Mouse (Mus musculus): Measurements from ENCODE around the gene Vwa3b.

The Vwa3b gene

DNA sequence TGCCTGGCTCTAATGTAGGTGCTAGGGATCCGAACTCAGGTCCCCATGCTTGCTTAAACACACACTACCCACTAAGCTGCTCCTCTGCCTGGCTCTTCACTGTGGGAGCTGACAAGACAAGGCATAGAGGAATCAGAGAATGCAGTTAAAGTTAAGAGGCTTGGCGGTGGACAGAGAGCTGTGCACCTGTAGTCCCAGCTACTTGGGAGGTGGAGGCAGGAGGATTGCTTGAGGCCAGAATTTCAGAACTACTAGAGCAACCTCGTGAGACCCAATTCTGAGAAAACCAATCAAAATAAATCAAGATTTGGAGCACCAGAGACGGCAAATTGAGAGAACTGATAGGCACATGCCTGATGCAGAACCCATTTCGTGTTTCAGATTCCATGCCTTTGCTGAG is 36.7 kb downstream of the Vwa3b start:
- DNase-seq (ENCODE audit: low read depth, low spot score): no peak

DNA sequence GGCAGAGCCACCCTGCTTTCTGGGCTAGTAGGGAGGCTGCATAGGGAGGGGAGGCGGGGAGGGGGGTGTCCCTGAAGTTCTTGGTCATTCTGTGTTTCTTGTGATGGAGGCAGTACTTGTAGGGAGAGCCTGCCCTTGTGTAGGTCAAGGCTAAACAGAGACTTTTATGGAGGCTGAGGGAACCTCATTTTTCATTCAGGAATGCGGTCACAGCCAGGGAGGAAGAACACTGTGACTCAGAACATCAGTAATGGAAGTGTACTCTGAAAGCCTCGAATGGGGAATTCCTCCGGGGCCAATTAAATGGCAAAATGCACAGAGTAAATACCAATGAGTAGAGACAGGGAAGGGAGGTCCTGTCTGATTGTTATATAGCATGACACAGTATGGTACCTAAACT is 37.4 kb downstream of the Vwa3b start:
- no peak for DNase-seq (ENCODE audit: low read depth, low spot score)

DNA sequence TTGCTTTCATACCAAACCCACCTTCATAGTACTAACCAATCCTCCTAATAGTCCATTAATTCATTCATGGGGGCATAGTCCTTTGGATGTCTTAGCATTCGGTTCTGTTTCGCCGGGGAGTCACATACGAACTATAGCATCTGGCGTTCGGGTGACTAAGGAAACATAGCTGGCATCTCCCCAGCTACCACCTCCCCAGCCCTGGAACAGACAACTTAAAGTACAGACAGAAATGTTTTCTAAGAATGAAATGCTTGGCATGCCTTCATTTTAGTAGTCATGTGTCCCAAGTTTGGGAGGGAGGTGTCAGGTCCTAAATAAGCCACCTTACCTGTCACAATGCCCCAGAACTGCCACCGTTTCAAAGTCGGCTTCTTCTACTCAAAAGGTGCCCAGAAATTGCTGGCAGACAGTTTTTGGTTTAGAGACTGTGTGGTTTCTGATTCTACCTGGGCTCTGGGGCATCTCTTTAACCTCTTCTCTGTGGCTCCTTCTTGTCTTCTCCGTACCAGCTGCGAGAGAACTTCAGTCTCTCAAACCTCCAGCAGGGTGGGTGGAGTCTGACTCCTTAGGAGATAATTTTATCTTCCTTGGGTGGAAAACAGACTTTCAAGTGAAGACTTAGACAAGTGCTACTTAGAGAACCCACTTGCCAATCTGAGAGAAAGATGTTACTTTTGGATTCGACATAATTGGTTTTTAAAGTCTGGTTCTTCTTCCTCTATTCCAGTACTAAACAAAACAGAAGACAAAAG is 39.4 kb downstream of the Vwa3b start:
- no peak for DNase-seq (ENCODE audit: low read depth, low spot score)

DNA sequence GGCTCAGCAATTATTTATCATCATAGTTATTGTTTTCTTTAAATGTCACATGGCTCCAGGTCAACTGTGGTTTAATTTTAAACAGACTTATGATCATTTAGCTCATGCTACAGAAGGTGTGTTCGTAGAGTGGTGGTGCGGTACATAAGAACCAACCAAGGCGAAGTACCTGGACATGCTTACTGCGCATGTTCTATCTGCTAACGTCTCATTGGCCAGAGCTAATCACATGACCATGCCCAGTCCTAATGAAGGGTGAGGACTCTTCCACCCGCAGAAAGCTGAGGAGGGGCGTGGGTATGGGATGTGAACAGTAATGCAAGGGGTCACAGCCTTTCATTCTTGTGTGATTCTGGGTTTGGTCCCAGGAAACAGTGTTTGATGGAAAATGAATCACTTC is 49.4 kb downstream of the Vwa3b start:
- DNase-seq (ENCODE audit: low read depth, low spot score): no peak

DNA sequence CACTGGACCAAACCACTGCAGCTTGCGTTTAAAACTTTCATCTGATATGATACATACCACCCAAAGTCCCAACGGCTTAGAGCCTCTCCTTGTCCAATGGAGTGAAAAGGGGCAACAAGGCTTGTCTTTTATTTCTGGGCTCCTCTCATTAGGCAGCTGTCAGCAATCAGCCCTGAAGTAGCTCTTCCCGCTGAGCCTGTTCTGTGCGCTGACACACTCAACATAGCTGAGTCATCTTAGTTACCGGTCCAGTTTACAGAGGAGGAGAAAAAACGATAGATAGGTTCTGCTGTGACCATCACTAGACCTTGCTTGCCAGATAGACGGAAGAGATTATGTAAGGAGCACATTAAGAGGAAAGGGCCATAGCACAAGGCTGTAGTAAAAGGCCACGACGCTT is 50.9 kb downstream of the Vwa3b start:
- DNase-seq (ENCODE audit: low read depth, low spot score): no peak

DNA sequence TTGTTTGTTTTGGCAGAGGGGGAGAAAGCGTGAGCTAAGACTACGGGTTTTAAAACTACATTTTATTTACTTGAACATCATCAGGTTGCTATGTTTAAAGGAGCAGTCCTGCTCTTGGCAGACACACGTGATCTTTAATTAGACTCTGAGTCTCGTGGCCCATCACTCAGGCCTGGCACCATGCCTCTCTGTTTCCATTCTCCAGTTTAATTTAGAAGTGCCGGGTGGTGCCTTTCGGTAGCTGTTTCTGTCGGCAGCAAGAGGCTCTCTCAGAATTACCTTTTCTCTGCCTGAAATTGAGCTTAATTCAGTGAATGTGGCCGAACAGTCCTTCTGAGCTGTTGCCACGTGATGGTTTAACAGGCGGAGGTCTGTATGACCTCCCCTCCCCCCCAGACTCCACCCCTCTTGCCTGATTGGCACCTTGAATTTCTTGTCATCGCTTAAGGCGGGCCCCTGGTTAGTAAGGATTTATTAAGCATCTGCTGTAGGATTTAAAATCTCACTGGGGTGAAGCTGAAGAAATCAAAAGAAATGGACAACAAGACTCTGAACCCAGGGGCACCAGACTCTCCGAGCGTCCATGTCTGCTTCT is 51.7 kb downstream of the Vwa3b start:
- no peak for DNase-seq (ENCODE audit: low read depth, low spot score)

DNA sequence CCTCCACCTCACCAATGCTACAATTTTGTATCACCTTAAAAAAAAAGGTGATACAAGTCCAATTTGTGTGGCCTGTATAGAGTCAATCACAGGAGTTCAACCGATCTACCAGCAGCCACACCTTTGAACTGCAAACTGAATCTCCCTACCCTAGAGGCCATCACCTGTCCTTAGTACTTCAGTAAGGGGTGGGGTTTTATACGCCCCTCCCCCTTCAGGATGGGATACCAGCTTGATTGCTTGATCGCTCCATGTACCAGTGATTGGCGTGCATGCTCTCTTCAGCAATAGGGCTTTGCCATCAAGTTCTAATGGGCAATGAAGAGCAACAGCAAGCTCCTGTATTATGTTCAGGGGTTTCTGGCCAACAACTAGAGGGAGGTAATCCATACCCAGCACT is 54.0 kb downstream of the Vwa3b start:
- DNase-seq (ENCODE audit: low read depth, low spot score): no peak

DNA sequence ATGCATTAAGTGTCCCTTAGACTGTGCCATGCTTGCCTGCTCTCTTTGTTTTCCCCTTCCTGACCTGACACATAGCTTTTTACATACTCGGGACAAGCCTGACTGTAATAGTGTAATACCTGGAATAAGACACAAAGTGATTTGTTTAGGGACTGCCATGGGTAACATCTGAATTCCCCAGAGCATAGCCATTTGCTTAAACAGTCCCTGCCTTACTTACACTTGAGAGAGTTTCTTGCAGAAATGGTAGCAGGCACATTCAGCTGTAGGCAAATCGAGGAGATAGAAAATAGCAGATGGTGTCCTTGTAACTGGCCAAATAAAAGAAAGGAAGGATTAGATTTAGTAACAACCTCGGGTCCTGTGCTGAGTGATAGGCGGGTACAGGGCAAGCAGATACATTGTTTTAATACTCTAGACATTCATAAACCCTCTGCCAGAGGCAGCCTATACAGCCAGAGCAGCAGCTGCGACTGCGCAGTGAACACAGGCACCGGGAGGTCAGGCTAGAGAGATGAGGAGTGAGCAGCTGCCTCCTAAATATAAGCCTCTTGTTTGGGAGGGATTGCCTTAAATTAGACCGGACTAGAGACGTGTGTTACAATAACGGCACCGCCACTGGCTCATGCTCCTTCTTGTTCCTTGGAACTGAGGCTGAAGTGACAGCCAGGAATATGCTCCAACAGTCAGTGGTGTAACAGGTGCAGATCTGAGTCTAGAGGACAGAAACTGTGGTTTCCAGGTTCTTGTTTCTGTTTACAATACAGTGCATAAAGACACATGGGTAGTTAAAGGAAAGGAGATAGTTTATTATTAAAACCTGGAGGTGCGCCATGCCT is 55.2 kb downstream of the Vwa3b start:
- DNase-seq (ENCODE audit: low read depth, low spot score): no peak

DNA sequence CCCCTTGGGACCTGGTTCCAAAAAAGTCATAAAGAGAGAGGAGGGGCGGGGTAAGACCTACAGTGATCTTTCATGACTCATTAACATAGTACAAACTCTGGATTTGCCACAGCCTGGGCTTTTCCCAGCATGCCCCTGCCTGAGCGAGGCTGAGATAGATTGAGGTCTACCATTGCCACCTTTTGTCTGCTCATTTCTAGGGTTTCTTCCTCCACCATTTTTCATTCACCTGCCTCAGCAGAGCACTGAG is 55.7 kb downstream of the Vwa3b start:
- no peak for DNase-seq (ENCODE audit: low read depth, low spot score)

DNA sequence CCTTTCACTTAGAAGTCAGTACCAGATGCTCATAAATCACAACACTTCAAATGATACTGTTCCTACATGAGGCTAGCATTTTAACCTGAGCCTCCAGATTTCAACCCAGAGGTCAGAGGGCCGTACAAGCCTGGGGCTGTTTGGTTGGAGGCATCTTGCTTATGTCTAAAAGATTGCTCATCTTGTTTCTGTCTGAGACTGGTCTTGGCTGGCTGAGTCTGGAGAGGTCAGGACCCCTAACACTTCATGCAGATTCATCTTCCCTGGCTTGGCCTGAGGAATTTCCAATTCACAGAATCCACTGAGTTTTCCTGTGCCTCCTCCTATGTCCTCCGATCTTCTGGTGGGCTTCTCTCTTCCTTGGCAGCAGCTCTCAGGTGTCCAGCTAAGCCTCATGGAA is 57.7 kb downstream of the Vwa3b start:
- DNase-seq (ENCODE audit: low read depth, low spot score): no peak

DNA sequence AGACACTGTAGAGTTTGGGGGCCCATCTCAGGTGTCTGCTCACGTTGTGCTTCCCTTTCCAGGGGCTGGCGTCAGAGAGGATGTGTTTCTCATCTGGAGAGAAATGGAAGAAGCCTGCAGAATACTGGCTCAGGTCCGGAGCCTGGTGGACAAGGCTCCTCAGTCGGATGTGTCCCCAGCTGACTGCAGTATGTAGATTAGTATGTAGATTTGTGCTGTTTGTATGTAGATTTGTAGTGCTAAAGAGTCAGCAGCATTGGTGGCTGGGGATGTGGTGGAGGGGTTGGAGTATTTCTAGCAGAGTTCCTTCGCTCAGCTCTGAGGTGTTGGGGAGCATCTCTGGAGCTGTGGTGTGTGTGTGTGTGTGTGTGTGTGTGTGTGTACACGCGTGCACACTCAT is 58.8 kb downstream of the Vwa3b start:
- DNase-seq (ENCODE audit: low read depth, low spot score): no peak

DNA sequence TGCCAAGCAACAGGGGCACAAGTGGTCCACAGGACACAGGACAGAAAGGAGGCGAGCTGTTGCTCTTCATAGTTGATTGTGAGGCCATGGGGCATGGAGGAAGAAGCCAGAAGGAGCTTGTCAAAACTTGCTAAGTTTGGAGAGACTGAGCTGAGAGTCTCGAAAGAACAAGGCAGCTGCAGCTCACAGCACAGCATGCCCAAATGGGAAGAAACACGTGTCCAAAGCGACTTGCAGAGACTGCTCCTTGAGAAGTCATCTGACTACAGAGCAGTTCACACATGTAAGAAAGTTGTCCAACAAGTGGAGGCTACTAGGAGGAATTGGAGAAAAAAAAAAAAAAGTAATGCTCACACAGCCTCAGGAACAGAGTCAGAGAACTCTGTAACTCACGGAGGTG is 62.8 kb downstream of the Vwa3b start:
- DNase-seq (ENCODE audit: low read depth, low spot score): no peak

DNA sequence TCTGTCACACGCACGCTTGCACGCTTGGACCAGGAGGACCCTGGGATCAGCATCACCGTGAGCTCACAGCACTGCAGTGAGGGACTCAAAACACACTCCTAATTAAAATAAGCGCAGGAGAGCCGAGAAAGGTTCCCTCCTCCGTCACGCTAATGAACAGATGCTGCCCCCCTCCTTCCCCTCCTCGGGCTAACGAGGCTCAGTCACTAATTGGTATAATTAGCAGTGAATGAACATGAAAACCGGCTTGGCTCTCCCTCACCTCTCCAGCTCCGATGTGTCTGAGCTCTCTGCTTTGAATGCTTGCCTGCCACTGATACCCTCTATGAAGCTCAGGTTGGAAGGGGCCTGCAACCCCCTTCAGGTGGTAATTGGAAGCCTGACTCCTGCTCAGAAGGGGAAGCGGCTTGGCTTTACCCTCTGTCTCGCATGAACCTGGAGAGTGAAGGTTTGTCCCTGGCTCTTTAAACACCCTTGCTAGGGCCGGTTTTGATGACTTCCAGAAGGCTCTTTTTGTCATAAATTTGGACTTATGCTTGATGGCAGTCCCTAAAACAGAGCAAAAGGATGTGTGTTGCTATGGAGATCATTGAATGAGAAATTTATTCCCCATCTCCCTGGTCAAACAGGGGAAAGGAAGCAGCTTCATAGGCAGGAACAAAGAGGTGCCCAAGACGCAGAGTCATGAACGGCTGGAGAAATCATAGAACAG is 71.1 kb downstream of the Vwa3b start:
- DNase-seq (ENCODE audit: low read depth, low spot score): no peak

DNA sequence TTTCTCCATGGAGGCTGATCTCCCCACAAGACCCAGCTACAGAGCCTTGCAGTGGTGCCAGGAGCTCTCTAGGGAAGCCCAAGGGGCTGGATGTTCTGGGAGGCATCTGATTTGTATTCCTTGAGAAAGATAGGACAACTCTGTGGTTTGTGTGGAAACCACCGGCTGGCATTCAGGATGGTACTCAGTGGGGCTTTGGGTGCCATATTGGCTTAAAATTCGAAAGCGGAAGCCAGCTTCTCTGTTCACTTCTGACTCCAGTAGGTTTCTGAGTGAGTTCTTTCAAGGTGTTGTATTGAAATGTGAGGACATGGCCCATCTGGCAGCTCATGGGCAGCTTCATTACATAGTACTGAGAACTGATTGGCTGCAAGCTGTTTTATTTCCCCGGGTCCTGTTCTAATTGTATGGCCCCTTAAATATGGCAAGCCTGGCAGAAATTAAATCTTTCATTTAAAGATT is 71.7 kb downstream of the Vwa3b start:
- no peak for DNase-seq (ENCODE audit: low read depth, low spot score)

DNA sequence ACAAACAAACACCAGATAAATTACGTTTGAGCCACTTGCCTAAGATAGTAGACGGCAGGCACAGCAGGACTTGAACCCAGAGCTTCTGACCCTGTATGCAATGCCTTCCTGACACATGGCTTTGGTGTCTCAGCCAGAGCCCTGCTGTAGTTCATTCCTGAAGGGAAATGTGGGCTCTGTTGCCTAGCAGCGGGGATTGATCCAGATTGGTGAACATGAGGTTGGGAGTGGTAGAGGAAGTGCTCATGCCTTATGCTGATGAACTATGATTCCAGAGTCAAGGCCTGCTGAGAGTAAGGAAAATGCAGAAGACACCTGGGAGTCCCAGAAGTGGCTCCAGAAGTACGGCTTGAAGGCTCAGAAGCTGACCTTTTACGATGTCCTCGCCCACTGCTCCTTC is 74.0 kb downstream of the Vwa3b start:
- no peak for DNase-seq (ENCODE audit: low read depth, low spot score)

DNA sequence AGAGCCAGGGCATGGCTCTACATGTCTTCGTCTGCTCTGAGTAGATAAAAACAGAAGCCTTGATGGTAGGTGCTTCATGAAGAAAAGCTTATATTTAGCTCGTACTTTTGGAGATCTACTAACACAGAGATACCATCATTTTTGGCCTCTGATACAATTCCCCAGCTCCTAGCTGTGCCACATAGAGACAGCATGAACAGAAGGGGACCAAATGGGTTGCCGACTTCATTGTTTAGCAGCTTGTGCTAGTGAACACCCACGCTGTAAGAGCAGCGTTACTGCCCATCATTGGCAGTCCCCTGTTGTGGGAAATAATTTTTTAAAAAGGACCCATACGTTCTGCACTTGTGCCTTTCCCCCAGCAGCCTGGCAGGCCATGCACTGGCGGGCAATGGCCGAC is 74.6 kb downstream of the Vwa3b start:
- no peak for DNase-seq (ENCODE audit: low read depth, low spot score)

DNA sequence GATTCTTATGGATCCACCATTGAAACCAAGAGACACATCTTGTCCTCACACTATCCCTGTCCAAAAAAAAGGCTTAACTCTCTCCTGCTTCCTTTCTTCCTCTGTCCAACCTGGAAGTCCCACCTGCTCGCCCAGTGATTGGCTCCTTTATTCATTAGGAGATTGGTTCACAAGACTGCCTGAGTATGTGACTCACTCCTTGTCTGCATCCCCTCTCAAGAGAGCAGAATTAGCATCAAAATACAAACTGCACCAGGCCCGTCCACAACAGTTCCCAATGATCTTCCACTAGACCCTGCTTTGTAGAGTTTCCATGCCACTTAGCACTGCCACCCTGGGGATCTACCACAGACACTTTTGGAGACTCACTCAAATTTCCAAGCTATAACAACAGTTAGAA is 75.3 kb downstream of the Vwa3b start:
- DNase-seq (ENCODE audit: low read depth, low spot score): no peak

DNA sequence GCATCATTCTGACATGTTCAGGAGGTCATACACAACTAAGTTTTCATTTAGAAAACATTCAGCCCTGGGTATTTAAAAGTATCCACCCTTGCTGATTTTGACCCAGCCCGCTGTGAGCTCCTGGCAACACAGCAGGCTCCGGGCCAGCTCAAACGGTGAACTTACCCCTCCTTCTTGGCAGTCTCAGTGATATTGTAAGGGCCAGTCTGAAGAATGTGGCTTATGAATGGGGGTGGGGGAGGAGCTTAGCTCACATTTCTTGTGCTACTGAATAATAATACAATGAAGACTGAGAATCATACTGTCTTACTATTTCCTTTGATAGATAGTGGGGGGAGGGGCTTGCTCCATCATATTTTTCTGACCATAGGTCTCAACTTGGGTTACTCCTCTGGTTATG is 78.8 kb downstream of the Vwa3b start:
- no peak for DNase-seq (ENCODE audit: low read depth, low spot score)

DNA sequence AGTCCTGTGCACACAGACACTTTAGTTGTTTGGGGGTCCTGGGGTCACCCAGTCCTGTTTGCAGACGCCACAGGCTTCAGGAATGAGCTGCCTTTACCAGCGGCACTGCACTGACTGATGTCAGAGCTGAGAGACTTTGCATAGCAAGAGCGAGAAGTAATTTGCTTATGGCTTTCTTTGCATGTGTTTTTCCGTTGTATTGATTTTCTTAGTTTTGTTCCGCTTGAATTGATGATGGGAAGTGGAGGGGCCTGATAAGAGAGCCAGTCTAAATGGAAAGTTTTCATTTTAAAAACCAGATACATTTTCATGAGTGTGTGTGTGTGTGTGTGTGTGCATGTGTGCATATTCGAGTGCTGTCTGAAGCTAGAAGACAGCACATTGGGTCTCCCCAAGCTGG is 87.4 kb downstream of the Vwa3b start:
- no peak for DNase-seq (ENCODE audit: low read depth, low spot score)

DNA sequence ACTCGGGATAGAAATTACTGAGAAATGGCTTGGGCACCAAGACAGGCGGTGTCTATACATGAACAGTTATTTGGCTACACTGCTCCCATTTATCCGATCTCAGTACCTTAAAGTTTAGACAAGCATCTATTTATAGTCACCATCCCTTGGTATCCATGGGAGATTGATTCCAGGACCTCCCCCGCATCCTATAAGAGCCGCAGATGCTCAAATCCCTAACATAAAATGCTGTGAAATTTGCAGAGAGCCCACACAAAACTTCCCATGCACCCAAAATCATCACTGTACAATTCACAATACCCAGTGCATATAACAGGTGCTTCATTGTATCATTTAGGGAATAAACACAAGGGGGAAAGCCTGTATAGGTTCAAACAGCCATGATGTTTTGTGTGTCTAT is 89.5 kb downstream of the Vwa3b start:
- DNase-seq (ENCODE audit: low read depth, low spot score): no peak

DNA sequence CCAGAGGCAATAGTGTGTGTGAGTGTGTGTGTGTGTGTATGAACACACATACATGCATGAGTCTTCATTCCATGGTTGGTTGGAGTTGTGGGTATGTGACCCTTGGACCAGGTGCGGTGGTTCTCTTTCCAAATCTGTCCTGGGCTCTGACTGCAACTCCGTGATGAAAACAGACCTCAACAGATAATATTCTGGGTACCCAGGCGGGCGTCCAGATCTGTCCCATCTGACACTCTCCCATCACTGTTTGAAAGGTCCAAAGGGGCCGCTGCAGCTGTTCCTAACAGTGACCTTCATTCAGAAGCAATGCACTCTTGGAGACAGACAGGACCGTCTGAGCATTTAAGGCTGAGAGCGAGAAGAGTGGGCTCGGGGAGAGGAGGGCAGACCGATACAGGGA is 90.2 kb downstream of the Vwa3b start:
- no peak for DNase-seq (ENCODE audit: low read depth, low spot score)

DNA sequence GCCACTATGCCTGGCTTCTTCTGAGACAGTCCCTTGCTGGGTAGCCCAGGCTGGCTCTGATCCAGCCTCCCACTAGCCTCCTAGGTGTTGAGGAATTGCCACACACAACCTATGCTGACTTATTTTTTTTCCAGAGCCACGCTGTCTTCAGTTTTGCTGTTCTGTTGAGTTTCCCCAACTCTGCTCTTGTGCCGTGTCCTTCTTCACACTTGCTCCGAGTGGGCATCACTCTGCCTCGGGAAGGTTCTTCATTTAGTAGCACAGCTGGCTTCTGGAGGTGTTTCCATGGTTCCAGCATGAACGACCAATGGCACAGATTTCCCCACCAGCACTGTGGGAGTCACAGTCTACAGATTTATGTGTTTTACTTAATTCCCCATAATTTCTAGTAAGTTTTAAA is 91.6 kb downstream of the Vwa3b start:
- no peak for DNase-seq (ENCODE audit: low read depth, low spot score)

DNA sequence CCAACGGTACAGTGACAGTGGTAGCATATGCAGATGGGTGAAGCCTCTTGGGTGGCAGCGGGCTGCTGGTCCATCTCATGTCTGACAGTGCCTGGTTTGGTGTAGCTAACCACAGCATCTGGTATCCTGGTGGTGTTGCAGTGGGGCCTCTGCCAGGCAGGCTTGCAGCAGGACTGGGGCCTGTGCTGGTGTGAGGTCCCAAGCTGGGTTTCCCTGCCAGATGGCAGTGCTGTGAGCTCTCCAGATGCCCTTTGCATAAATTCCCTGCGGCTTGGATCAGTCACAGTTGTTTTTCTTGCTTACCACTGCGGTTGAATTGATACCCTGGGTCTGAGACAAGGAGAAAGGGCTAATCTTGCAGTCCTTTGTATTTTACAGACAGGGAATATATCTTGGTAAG is 95.9 kb downstream of the Vwa3b start:
- DNase-seq (ENCODE audit: low read depth, low spot score): no peak

All from retina, postnatal 7 days (tissue).